Mouse (Mus musculus): Measurements from ENCODE around the gene Akain1. TPM values are rescaled to one million over a fixed set of nuclear protein-coding genes. Genes with fewer than 3 reads are reported as not detected.

Gene Akain1
- polyA plus RNA-seq, 1 experiment from 2014 or later, result not detected

- H3K4me2 ChIP-seq (replicated peaks; ENCODE audit: low read depth, low read length), result no peak overlapping the region
- H3K36me3 ChIP-seq (ENCODE audit: control insufficient read depth, insufficient read depth, low read length), result no peaks in the 10 kb centered on the region
- H3K4me1 ChIP-seq (ENCODE audit: control insufficient read depth, insufficient read depth, low read length), result no peaks in the 10 kb centered on the region
- H3K9ac ChIP-seq (replicated peaks; ENCODE audit: low read depth, low read length), result no peak overlapping the region
- no peaks in the 10 kb centered on the region for H3K9me3 ChIP-seq (ENCODE audit: control insufficient read depth, low read depth, low read length)
- WGBS, result 78% methylated on average over 6 of the region's 6 CpGs
- no peak overlapping the region for H3K4me3 ChIP-seq (ENCODE audit: low read depth, low read length)
- no peaks in the 10 kb centered on the region for H3K27me3 ChIP-seq (ENCODE audit: control insufficient read depth, insufficient read depth, low read length)
- no peak overlapping the region for H3K27ac ChIP-seq (ENCODE audit: low read length)
- no peak for ATAC-seq (ENCODE audit: insufficient number of reproducible peaks, insufficient read depth, low FRiP score, low read depth)
Measured at GRCm38 (mm10) chr17:69492368-69492767, 53.2 kb downstream of the Akain1 start.

DNA sequence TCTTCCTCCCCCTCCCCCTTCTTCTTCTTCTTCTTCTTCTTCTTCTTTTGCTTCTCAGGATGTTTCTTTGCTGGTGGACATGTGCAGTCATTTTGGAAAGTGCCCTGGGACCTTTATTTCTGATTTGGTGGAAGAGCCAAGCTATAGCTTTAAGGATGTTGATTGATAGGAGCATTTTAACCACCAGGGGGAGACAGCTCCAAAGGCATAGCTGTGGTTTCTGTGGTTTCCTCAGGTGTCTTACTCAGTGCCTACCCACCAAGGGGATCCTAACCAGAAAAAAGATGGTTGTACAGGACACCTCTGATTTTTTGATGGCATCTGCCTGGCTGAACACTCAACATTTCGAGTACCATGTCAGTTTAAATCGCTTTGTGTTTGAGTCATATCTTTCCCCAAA is 56.4 kb downstream of the Akain1 start:
- 40% methylated on average over 2 of the region's 2 CpGs for WGBS
- Histone ChIP-seq H3K9me3 (ENCODE audit: control insufficient read depth, low read depth, low read length) (no peaks in the 10 kb centered on the region), H3K4me2 (replicated peaks; ENCODE audit: low read depth, low read length) (no peak overlapping the region), H3K9ac (replicated peaks; ENCODE audit: low read depth, low read length) (no peak overlapping the region), H3K27ac (ENCODE audit: low read length) (no peak overlapping the region), H3K4me3 (ENCODE audit: low read depth, low read length) (no peak overlapping the region), H3K27me3 (ENCODE audit: control insufficient read depth, insufficient read depth, low read length) (no peaks in the 10 kb centered on the region), H3K4me1 (ENCODE audit: control insufficient read depth, insufficient read depth, low read length) (no peaks in the 10 kb centered on the region), H3K36me3 (ENCODE audit: control insufficient read depth, insufficient read depth, low read length) (no peaks in the 10 kb centered on the region)
- no peak for ATAC-seq (ENCODE audit: insufficient number of reproducible peaks, insufficient read depth, low FRiP score, low read depth)

GRCm38 (mm10) chr17:69496125-69496524 is 57.0 kb downstream of the Akain1 start:
- ATAC-seq (ENCODE audit: insufficient number of reproducible peaks, insufficient read depth, low FRiP score, low read depth), result no peak
- no peak overlapping the region for H3K4me3 ChIP-seq (ENCODE audit: low read depth, low read length)
- 91% methylated on average over 3 of the region's 3 CpGs for WGBS
- H3K27me3 ChIP-seq (ENCODE audit: control insufficient read depth, insufficient read depth, low read length), result no peaks in the 10 kb centered on the region
- H3K9ac ChIP-seq (replicated peaks; ENCODE audit: low read depth, low read length), result no peak overlapping the region
- no peaks in the 10 kb centered on the region for H3K4me1 ChIP-seq (ENCODE audit: control insufficient read depth, insufficient read depth, low read length)
- H3K36me3 ChIP-seq (ENCODE audit: control insufficient read depth, insufficient read depth, low read length), result no peaks in the 10 kb centered on the region
- no peaks in the 10 kb centered on the region for H3K9me3 ChIP-seq (ENCODE audit: control insufficient read depth, low read depth, low read length)
- no peak overlapping the region for H3K4me2 ChIP-seq (replicated peaks; ENCODE audit: low read depth, low read length)
- H3K27ac ChIP-seq (ENCODE audit: low read length), result no peak overlapping the region

DNA sequence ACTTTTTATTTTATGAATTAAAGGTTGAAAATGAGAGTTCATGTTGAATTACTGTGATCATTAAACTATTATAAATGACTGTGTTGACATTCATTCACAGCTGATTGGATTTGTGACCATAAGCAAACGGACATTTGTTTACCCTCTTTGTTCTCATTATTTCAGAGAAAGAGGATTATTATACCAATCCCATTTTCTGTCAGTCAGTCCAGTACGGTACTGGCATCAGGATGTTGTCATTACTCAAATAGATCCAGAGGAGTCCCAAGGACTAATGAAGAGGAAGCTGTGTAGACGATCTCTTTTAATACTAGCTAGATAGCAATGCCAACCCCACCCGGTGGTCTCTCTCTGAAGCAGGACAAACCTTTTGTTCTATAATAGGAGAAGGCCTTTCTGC is 58.2 kb downstream of the Akain1 start:
- WGBS, result 57% methylated on average over 4 of the region's 4 CpGs

GRCm38 (mm10) chr17:69498913-69499312 is 59.8 kb downstream of the Akain1 start:
- Histone ChIP-seq H3K9ac (replicated peaks; ENCODE audit: low read depth, low read length) (no peak overlapping the region), H3K4me3 (ENCODE audit: low read depth, low read length) (no peak overlapping the region), H3K27me3 (ENCODE audit: control insufficient read depth, insufficient read depth, low read length) (no peaks in the 10 kb centered on the region), H3K4me1 (ENCODE audit: control insufficient read depth, insufficient read depth, low read length) (no peaks in the 10 kb centered on the region), H3K9me3 (ENCODE audit: control insufficient read depth, low read depth, low read length) (no peaks in the 10 kb centered on the region), H3K27ac (ENCODE audit: low read length) (no peak overlapping the region), H3K4me2 (replicated peaks; ENCODE audit: low read depth, low read length) (no peak overlapping the region), H3K36me3 (ENCODE audit: control insufficient read depth, insufficient read depth, low read length) (no peaks in the 10 kb centered on the region)
- WGBS, result 37% methylated on average over 2 of the region's 2 CpGs
- no peak for ATAC-seq (ENCODE audit: insufficient number of reproducible peaks, insufficient read depth, low FRiP score, low read depth)

More for the DNA sequence above, 58.2 kb downstream of the Akain1 start:
- Histone ChIP-seq H3K4me2 (replicated peaks; ENCODE audit: low read depth, low read length) (no peak overlapping the region), H3K27ac (ENCODE audit: low read length) (no peak overlapping the region), H3K9ac (replicated peaks; ENCODE audit: low read depth, low read length) (no peak overlapping the region), H3K27me3 (ENCODE audit: control insufficient read depth, insufficient read depth, low read length) (no peaks in the 10 kb centered on the region), H3K4me3 (ENCODE audit: low read depth, low read length) (no peak overlapping the region), H3K4me1 (ENCODE audit: control insufficient read depth, insufficient read depth, low read length) (no peaks in the 10 kb centered on the region), H3K9me3 (ENCODE audit: control insufficient read depth, low read depth, low read length) (no peaks in the 10 kb centered on the region), H3K36me3 (ENCODE audit: control insufficient read depth, insufficient read depth, low read length) (no peaks in the 10 kb centered on the region)
- no peak for ATAC-seq (ENCODE audit: insufficient number of reproducible peaks, insufficient read depth, low FRiP score, low read depth)

GRCm38 (mm10) chr17:69499441-69499840 is 60.3 kb downstream of the Akain1 start:
- Histone ChIP-seq H3K4me1 (ENCODE audit: control insufficient read depth, insufficient read depth, low read length) (no peaks in the 10 kb centered on the region), H3K36me3 (ENCODE audit: control insufficient read depth, insufficient read depth, low read length) (no peaks in the 10 kb centered on the region), H3K9me3 (ENCODE audit: control insufficient read depth, low read depth, low read length) (no peaks in the 10 kb centered on the region), H3K27ac (ENCODE audit: low read length) (no peak overlapping the region), H3K9ac (replicated peaks; ENCODE audit: low read depth, low read length) (no peak overlapping the region), H3K27me3 (ENCODE audit: control insufficient read depth, insufficient read depth, low read length) (no peaks in the 10 kb centered on the region), H3K4me3 (ENCODE audit: low read depth, low read length) (no peak overlapping the region), H3K4me2 (replicated peaks; ENCODE audit: low read depth, low read length) (no peak overlapping the region)
- 30% methylated on average over 6 of the region's 6 CpGs for WGBS
- no peak for ATAC-seq (ENCODE audit: insufficient number of reproducible peaks, insufficient read depth, low FRiP score, low read depth)

GRCm38 (mm10) chr17:69506070-69506469 is 66.9 kb downstream of the Akain1 start:
- WGBS, result 41% methylated on average over 3 of the region's 3 CpGs
- Histone ChIP-seq H3K9me3 (ENCODE audit: control insufficient read depth, low read depth, low read length) (no peaks in the 10 kb centered on the region), H3K36me3 (ENCODE audit: control insufficient read depth, insufficient read depth, low read length) (no peaks in the 10 kb centered on the region), H3K4me2 (replicated peaks; ENCODE audit: low read depth, low read length) (no peak overlapping the region), H3K4me3 (ENCODE audit: low read depth, low read length) (no peak overlapping the region), H3K4me1 (ENCODE audit: control insufficient read depth, insufficient read depth, low read length) (no peaks in the 10 kb centered on the region), H3K9ac (replicated peaks; ENCODE audit: low read depth, low read length) (no peak overlapping the region), H3K27ac (ENCODE audit: low read length) (no peak overlapping the region), H3K27me3 (ENCODE audit: control insufficient read depth, insufficient read depth, low read length) (no peaks in the 10 kb centered on the region)
- no peak for ATAC-seq (ENCODE audit: insufficient number of reproducible peaks, insufficient read depth, low FRiP score, low read depth)

DNA sequence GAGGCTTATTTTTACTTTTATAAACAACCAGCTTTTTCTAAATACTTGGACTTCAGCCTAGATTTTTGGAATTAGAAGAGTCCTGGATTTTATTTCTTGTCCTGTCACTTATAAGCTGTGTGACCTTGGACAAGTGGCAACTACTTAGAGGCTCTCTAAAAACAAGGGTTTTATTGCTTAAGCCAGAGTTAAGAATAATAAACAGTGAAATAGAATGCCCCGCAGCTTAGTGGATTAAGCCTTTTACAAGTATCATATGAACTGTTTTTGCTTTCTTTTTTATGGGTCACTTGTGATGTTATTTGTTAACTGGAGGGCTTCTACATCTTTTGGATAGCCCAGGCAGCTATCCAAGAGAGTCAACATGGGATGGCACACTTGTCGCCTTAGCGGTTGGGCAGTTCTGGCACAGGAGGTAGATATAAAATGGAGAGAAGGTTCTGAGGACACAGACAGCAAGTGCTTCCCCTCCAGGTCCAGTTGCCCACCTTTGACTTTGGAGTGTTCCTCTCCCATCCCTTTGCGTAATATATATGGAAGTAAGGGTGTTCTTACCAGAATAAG is 77.3 kb downstream of the Akain1 start:
- Histone ChIP-seq H3K27ac (ENCODE audit: low read length) (no peak overlapping the region), H3K9me3 (ENCODE audit: control insufficient read depth, low read depth, low read length) (no peaks in the 10 kb centered on the region), H3K4me2 (replicated peaks; ENCODE audit: low read depth, low read length) (no peak overlapping the region), H3K4me1 (ENCODE audit: control insufficient read depth, insufficient read depth, low read length) (no peaks in the 10 kb centered on the region), H3K4me3 (ENCODE audit: low read depth, low read length) (no peak overlapping the region), H3K36me3 (ENCODE audit: control insufficient read depth, insufficient read depth, low read length) (no peaks in the 10 kb centered on the region), H3K9ac (replicated peaks; ENCODE audit: low read depth, low read length) (no peak overlapping the region), H3K27me3 (ENCODE audit: control insufficient read depth, insufficient read depth, low read length) (no peaks in the 10 kb centered on the region)
- ATAC-seq (ENCODE audit: insufficient number of reproducible peaks, insufficient read depth, low FRiP score, low read depth), result no peak
- 75% methylated on average over 4 of the region's 4 CpGs for whole genome bisulfite sequencing

GRCm38 (mm10) chr17:69531472-69531871 is 92.3 kb downstream of the Akain1 start:
- no peak for ATAC-seq (ENCODE audit: insufficient number of reproducible peaks, insufficient read depth, low FRiP score, low read depth)
- no peaks in the 10 kb centered on the region for H3K36me3 ChIP-seq (ENCODE audit: control insufficient read depth, insufficient read depth, low read length)
- no peak overlapping the region for H3K27ac ChIP-seq (ENCODE audit: low read length)
- 78% methylated on average over 5 of the region's 5 CpGs for WGBS
- no peaks in the 10 kb centered on the region for H3K27me3 ChIP-seq (ENCODE audit: control insufficient read depth, insufficient read depth, low read length)
- no peak overlapping the region for H3K4me3 ChIP-seq (ENCODE audit: low read depth, low read length)
- H3K9me3 ChIP-seq (ENCODE audit: control insufficient read depth, low read depth, low read length), result no peaks in the 10 kb centered on the region
- H3K9ac ChIP-seq (replicated peaks; ENCODE audit: low read depth, low read length), result no peak overlapping the region
- no peaks in the 10 kb centered on the region for H3K4me1 ChIP-seq (ENCODE audit: control insufficient read depth, insufficient read depth, low read length)
- H3K4me2 ChIP-seq (replicated peaks; ENCODE audit: low read depth, low read length), result no peak overlapping the region

All from stomach, embryonic 14.5 days (tissue).